Mouse (Mus musculus) left cerebral cortex, postnatal 25 days (tissue): ENCODE data around the gene Psme2. TPM values are rescaled to one million over a fixed set of nuclear protein-coding genes. Genes with fewer than 3 reads are reported as not detected.

ENCODE experiments used
- DNase-seq, 2 experiments: peaks; one replicate each; pipeline ENCODE4 v3.0.0; 2022; ENCODE audit warnings: low spot score in 2 of 2, mixed read lengths in 1 of 2
- intact Hi-C: fragments of 180-260 bp; cut with DNase I; formaldehyde crosslinking; loops from one replicate; pipeline ENCODE4 v1.15.1; 2025
- total RNA-seq, 2 experiments: library from RNA; stranded (reverse); gene quantifications; 2 replicates each; pipeline ENCODE4 v1.2.3; 2021

Psme2 gene
- 10 to 100 TPM; 35.2 to 47.9 TPM for total RNA-seq

- intact Hi-C loops: loop anchor here (5.0 kb wide), 1 partner anchor 46 kb away; the partner anchor contains the start of genes Gm49378 and Ipo4
Measured at GRCm38 (mm10) chr14:55590748-55591330, at the start of gene Psme2. Psme2 (minus strand) TSS chr14:55591113.

DNA sequence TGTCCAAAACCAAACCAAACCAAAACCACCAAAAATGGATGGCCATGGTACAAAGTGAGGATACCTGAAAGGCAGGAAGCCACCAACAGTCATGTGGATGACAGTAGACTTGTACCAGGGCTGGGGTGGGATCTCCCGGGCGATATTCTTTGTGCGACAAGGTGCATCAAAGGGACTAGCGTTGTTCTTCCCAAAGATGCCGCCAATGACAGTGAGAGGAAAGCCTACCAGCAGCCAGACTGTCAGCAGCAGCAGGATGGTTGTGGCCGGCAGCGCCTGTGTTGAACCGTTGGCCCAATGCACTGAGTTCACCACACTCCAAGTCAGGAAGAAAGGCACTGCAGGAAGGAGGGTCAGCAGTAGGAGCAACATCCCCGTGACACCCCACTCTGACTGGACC lies 46.9 kb upstream of the Psme2 start, which contains the start of gene Gm49378:
Gene Gm49378 (minus strand): TSS at position 101 of the 400 bp plus-strand sequence.
- intact Hi-C loops: loop anchor here (5.0 kb wide), 1 partner anchor 45 kb away; the partner anchor contains the start of genes Psme2 and Rnf31
- DNase-seq: no peak

More at GRCm38 (mm10) chr14:55590748-55591330, at the start of gene Psme2:
- peak; percentile 88 to 97 for DNase-seq

- intact Hi-C loops: loop anchor here (2.0 to 5.0 kb wide), 2 partner anchors 31 to 43 kb away; partner anchors contain the start of genes Psme2 and Rnf31
- peak; percentile 87 to 95 for DNase-seq
Measured at GRCm38 (mm10) chr14:55635523-55636007, 44.7 kb upstream of the Psme2 start, which contains the start of gene Ipo4. Ipo4 (minus strand) TSS chr14:55635957.

- peak; percentile 17 to 42 for DNase-seq
Measured at GRCm38 (mm10) chr14:55634874-55635522, 44.1 kb upstream of the Psme2 start.

DNA sequence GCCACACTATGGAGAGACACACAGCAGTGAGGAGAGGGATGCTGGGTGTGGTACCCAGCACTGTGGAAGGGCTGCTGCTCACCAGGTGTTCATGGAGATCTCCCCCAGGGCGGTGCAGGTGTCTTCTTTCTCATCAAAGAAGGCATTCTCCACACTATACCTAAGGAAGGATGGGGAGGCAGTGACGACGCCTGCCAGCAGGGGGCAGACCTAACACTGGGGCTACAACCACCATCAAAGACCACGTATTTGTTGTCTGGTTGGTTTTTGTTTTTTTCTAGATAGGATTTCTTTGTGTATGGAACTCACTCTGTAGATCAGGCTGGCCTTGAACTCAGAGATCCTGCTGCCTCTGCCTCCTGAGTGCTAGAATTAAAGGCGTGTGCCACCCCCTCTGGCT lies 38.4 kb upstream of the Psme2 start:
- intact Hi-C loops: loop anchor here (1.0 kb wide), 1 partner anchor 114 kb away; no protein-coding TSS in a partner anchor
- DNase-seq: peak in 1 of 2 experiments; percentile 34

More at GRCm38 (mm10) chr14:55634874-55635522, 44.1 kb upstream of the Psme2 start:
- intact Hi-C loops: loop anchor here (2.0 to 5.0 kb wide), 2 partner anchors 30 to 43 kb away; partner anchors contain the start of genes Psme2 and Rnf31

DNA sequence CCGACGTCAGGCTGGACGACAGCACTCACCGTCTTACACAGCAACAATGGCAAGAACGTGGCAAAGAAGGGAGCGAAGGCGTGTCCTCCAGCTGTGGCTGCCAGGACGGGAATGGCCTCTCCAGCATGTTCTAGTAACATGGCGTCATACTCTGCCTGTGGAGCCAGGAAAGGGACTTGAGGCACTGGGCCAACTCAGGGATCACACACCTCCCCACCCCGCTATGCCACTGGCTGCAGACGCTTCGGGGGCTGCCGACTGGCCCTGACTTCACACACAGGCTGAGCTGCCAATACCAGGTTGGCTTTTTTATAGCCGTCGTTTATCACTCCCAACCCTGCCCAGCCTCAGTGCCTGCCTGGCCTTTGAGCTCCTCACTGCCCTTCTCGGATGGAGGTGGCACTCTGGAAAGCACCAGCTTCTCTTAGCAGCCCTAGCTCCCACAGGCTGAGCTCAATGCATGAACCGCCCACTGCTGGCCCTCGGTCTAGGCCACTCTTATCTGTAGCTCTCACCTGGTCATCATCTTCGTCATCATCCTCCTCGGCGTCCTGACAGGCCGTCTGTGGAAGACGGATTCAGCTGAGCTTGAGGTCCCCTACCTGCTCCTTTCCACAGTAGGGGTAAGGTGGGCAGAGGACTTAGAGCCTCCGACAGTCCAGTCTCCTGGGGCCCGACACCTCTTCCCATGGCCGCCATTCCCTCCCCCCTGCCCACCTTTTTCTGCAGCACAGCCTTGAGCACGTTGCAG lies 37.3 kb upstream of the Psme2 start:
- DNase-seq: no peak
- intact Hi-C loops: no loop called here

DNA sequence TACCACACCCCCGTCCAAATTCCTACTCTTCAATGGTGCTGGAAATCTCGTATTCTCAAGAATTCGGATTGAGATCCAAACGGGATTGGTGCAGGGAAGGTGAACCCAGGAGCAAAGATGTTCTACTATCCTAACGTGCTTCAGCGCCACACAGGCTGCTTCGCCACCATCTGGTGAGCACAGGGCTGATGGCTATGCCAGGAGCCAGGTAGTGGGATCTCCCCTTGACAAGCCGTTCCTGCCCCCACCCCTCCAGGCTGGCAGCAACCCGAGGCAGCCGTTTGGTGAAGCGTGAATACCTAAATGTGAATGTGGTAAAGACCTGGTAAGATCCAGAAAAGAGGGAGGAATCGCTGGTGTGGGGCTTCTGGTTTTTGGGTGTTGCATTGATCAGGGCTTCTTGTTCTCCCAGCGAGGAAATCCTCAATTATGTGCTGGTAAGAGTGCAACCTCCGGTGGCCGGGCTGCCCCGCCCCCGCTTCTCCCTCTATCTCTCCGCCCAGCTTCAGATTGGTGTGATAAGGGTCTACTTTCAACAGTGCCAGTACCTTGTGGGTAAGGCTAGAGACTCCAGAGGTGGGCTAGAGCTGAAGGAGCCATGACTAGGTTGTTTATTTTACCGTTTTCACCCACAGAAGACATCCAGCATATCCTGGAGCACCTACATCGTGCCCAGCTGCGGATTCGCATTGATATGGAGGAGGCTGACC lies 27.7 kb upstream of the Psme2 start:
- no peak for DNase-seq
- intact Hi-C loops: no loop called here

DNA sequence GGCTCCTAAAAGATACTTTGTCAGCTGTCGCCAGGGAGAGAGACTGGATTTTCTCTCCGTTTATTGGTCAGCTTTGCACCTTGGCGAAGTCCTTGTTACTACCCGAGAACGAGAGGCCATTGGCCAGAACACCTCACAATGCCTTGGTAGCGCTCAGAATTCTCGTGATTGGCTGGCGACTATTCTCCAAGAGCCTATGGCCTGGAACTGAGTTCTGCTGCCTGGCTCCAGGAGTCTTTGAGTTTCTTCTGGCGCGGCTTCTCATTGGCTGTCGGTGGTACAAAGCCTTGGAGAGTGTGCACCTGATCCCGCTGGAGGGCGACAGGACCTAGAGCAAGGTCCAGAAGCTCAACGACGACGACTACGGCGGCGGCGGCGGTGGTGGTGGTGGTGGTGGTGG lies 26.9 kb upstream of the Psme2 start, which contains the start of gene Rec8:
Gene Rec8 (plus strand): TSS at position 216 of the 400 bp plus-strand sequence.
- intact Hi-C loops: no loop called here
- DNase-seq: peak in 1 of 2 experiments; percentile 19

GRCm38 (mm10) chr14:55616844-55617243 lies 25.9 kb upstream of the Psme2 start:
- intact Hi-C loops: no loop called here
- DNase-seq: no peak

- no peak for DNase-seq
- intact Hi-C loops: no loop called here
Measured at GRCm38 (mm10) chr14:55615876-55616275, 25.0 kb upstream of the Psme2 start.

- no peak for DNase-seq
- intact Hi-C loops: no loop called here
Measured at GRCm38 (mm10) chr14:55614565-55615178, 23.8 kb upstream of the Psme2 start.

GRCm38 (mm10) chr14:55613346-55613745 lies 22.4 kb upstream of the Psme2 start:
- intact Hi-C loops: no loop called here
- no peak for DNase-seq

GRCm38 (mm10) chr14:55608339-55608738 lies 17.4 kb upstream of the Psme2 start:
- intact Hi-C loops: no loop called here
- DNase-seq: no peak

DNA sequence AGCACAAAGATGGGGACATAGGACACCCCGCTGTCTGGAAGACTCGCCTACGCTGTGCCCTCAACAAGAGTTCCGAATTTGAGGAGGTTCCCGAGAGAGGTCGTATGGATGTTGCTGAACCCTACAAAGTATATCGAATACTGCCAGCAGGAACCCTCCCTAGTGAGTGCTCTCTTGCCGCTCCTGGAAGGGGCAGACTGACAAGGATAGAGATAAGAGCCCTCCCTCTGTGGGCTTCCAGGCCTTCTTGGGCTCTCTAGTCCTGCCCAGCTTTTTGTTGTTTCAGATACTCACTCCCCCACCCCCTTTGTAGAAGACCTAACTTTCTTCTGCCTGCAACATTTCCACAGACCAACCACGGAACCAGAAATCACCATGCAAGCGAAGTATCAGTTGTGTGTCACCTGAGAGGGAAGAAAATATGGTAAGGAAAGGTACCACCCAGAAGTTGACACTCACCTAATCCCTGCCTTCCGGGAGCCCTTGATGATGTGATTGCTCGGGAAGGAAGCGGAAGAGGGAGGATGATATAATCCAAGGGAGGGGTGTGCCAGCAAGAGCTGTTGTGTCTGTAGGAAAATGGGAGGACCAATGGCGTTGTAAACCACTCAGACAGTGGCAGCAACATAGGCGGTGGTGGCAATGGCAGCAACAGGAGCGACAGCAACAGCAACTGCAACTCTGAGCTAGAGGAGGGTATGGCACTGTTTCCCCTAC lies 15.0 kb upstream of the Psme2 start:
- no peak for DNase-seq
- intact Hi-C loops: loop anchor here (2.0 kb wide), 1 partner anchor 29 kb away; the partner anchor contains the start of gene Ipo4

DNA sequence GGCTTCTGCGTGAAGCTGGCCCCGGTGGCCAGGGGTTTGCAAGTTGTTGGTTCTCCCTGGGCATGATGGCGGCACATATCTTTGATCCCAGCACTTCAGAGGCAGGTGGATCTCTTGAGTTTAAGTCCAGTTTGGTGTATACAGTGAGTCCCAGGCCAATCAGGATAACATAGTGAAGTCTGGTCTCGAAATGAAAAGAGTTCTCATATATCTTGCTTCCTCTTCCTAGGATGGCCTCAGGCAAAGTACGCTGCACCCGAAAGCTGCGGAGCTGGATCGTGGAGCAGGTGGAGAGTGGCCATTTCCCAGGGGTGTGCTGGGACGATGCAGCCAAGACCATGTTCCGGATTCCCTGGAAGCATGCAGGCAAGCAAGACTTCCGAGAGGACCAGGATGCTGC lies 13.9 kb upstream of the Psme2 start:
- intact Hi-C loops: loop anchor here (2.0 kb wide), 1 partner anchor 30 kb away; the partner anchor contains the start of gene Ipo4
- no peak for DNase-seq

GRCm38 (mm10) chr14:55603633-55604576 lies 13.0 kb upstream of the Psme2 start:
- peak; percentile 83 to 92 for DNase-seq
- intact Hi-C loops: loop anchor here (2.0 kb wide), 1 partner anchor 31 kb away; the partner anchor contains the start of gene Ipo4

DNA sequence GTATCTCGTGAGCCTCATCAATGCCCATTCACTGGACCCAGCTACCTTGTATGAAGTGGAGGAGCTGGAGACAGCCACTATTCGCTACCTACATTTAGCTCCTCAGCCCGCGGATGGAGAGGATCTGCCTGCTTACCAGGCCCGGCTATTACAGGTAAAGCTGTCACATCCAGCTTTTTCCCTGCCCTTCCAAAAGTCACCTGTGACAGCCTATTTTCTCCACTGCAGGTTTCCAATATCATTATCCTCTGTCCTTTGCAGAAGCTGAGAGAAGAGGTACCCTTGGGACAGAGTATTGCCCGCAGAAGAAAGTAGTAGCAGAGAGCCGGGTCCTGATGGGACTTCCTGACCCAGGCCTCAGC lies 12.3 kb upstream of the Psme2 start, which contains the start of gene Irf9:
Gene Irf9 (plus strand): TSS at position 301 of the 362 bp plus-strand sequence.
- DNase-seq: no peak
- intact Hi-C loops: no loop called here
